Mouse (Mus musculus) spleen, adult 2 months (tissue): ENCODE data around the gene Ostm1.

Experiments
- CTCF ChIP-seq: fragments of 200-500 bp; IDR thresholded peaks from 2 replicates; pipeline ENCODE4 v1.5.1; 2011; ENCODE audit warnings: mild to moderate bottlenecking, inconsistent platforms; ENCODE audit not compliant: insufficient read depth, insufficient read length, insufficient replicate concordance; ENCODE audit errors: extremely low read depth
- POLR2A ChIP-seq: fragments of 200-500 bp; IDR thresholded peaks from 2 replicates; pipeline ENCODE4 v1.6.1; 2011; ENCODE audit warnings: low read depth, low read length, inconsistent platforms

- TF ChIP-seq CTCF: no peak
- TF ChIP-seq POLR2A: no peak
Observed at GRCm38 (mm10) chr10:42613075-42613474, 29.5 kb downstream of the Ostm1 start.
